Mouse (Mus musculus): ENCODE data around the gene Hipk2. TPM values are rescaled to one million over a fixed set of nuclear protein-coding genes. Genes with fewer than 3 reads are reported as not detected.

Hipk2 gene
- polyA plus RNA-seq, 1 experiment from 2014 or later = 11.0 TPM

DNA sequence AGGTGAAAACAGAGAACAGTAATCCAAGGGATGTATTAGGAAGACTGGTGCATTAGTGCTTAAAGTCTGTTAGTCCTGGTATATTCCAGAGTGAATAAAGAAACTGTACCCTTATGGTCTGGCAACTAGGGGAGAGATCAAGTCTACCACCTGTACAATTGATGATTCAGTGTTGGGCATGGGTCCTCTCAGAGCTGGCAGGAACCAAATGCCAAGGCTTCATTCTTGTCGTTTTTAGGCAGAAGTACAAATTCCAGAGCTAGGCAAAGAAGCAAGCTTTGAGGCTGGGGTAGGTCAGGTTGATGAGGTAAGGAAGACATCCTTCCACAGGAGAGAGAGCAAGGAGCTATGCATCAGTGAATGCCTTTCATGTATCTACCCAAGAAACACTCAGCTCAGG, 35.2 kb downstream of the Hipk2 start:
- no peak overlapping the region for H3K4me2 ChIP-seq (ENCODE audit: low read length)
- ATAC-seq (ENCODE audit: insufficient number of reproducible peaks, insufficient read depth, low FRiP score, low read depth) = no peak
- peaks cover 13 to 44% of the 10 kb centered on the region in 2 experiments for H3K4me1 ChIP-seq (ENCODE audit: control insufficient read depth in 2 of 2, insufficient read depth in 2 of 2, low read length in 2 of 2)
- no peak overlapping the region for H3K9ac ChIP-seq (ENCODE audit: low read length)
- H3K4me3 ChIP-seq (ENCODE audit: control insufficient read depth in 1 of 2, insufficient read depth in 1 of 2, low read depth in 1 of 2, low read length in 2 of 2) = no peak overlapping the region
- H3K27ac ChIP-seq (replicated peaks in 1 of 2; ENCODE audit: control insufficient read depth in 1 of 2, insufficient read depth in 1 of 2, low read depth in 2 of 2, low read length in 2 of 2) = no peak overlapping the region
- 53% methylated on average over 1 of the region's 1 CpGs for WGBS
- H3K9me3 ChIP-seq (ENCODE audit: control insufficient read depth, low read length) = no peaks in the 10 kb centered on the region
- H3K27me3 ChIP-seq (ENCODE audit: control insufficient read depth, insufficient read depth, low read length) = no peaks in the 10 kb centered on the region
- no peaks in the 10 kb centered on the region for H3K36me3 ChIP-seq (ENCODE audit: control insufficient read depth, insufficient read depth, low read length)

DNA sequence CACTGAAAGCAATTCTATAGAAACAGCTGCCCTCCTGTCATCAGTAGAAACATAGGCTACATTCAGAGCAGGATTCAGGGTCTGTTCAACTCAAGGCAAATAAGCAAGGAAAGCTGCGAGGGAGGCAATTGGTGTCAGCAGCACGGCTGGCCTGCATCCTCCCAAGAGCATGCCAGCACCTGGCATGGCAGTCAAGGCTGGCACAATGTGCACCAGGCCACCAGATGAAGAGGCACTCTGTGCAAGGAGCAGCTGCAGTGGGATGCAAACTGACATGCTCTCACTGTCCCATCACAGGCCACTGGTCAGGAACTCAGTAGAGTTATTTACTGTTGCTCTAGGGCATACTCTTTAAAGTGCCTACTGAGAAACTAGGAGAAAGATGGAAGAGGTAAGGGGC, 35.6 kb downstream of the Hipk2 start:
- WGBS = 72% methylated on average over 2 of the region's 2 CpGs
- ATAC-seq (ENCODE audit: insufficient number of reproducible peaks, insufficient read depth, low FRiP score, low read depth) = no peak
- peaks cover 10 to 44% of the 10 kb centered on the region in 2 experiments for H3K4me1 ChIP-seq (ENCODE audit: control insufficient read depth in 2 of 2, insufficient read depth in 2 of 2, low read length in 2 of 2)

GRCm38 (mm10) chr6:38839891-38840290, 36.1 kb downstream of the Hipk2 start:
- Histone ChIP-seq H3K9me3 (ENCODE audit: control insufficient read depth, low read length) (no peaks in the 10 kb centered on the region), H3K36me3 (ENCODE audit: control insufficient read depth, insufficient read depth, low read length) (no peaks in the 10 kb centered on the region), H3K4me3 (ENCODE audit: control insufficient read depth in 1 of 2, insufficient read depth in 1 of 2, low read depth in 1 of 2, low read length in 2 of 2) (no peak overlapping the region), H3K9ac (ENCODE audit: low read length) (no peak overlapping the region), H3K27ac (replicated peaks in 1 of 2; ENCODE audit: control insufficient read depth in 1 of 2, insufficient read depth in 1 of 2, low read depth in 2 of 2, low read length in 2 of 2) (no peak overlapping the region; a peak in 1 of 4 replicates), H3K4me2 (ENCODE audit: low read length) (no peak overlapping the region), H3K4me1 (ENCODE audit: control insufficient read depth in 2 of 2, insufficient read depth in 2 of 2, low read length in 2 of 2) (peaks cover 9 to 44% of the 10 kb centered on the region in 2 experiments), H3K27me3 (ENCODE audit: control insufficient read depth, insufficient read depth, low read length) (no peaks in the 10 kb centered on the region)
- no peak for ATAC-seq (ENCODE audit: insufficient number of reproducible peaks, insufficient read depth, low FRiP score, low read depth)
- 61% methylated on average over 4 of the region's 4 CpGs for WGBS

More for the DNA sequence above, 35.6 kb downstream of the Hipk2 start:
- Histone ChIP-seq H3K4me2 (ENCODE audit: low read length) (no peak overlapping the region), H3K9ac (ENCODE audit: low read length) (no peak overlapping the region), H3K4me3 (ENCODE audit: control insufficient read depth in 1 of 2, insufficient read depth in 1 of 2, low read depth in 1 of 2, low read length in 2 of 2) (no peak overlapping the region), H3K9me3 (ENCODE audit: control insufficient read depth, low read length) (no peaks in the 10 kb centered on the region), H3K27me3 (ENCODE audit: control insufficient read depth, insufficient read depth, low read length) (no peaks in the 10 kb centered on the region), H3K27ac (replicated peaks in 1 of 2; ENCODE audit: control insufficient read depth in 1 of 2, insufficient read depth in 1 of 2, low read depth in 2 of 2, low read length in 2 of 2) (no peak overlapping the region), H3K36me3 (ENCODE audit: control insufficient read depth, insufficient read depth, low read length) (no peaks in the 10 kb centered on the region)

- H3K4me3 ChIP-seq (ENCODE audit: control insufficient read depth in 1 of 2, insufficient read depth in 1 of 2, low read depth in 1 of 2, low read length in 2 of 2) = no peak overlapping the region
- no peaks in the 10 kb centered on the region for H3K9me3 ChIP-seq (ENCODE audit: control insufficient read depth, low read length)
- H3K4me1 ChIP-seq (ENCODE audit: control insufficient read depth in 2 of 2, insufficient read depth in 2 of 2, low read length in 2 of 2) = peaks cover 12 to 44% of the 10 kb centered on the region in 2 experiments
- no peak overlapping the region for H3K4me2 ChIP-seq (ENCODE audit: low read length)
- ATAC-seq (ENCODE audit: insufficient number of reproducible peaks, insufficient read depth, low FRiP score, low read depth) = no peak
- H3K27me3 ChIP-seq (ENCODE audit: control insufficient read depth, insufficient read depth, low read length) = no peaks in the 10 kb centered on the region
- H3K27ac ChIP-seq (replicated peaks in 1 of 2; ENCODE audit: control insufficient read depth in 1 of 2, insufficient read depth in 1 of 2, low read depth in 2 of 2, low read length in 2 of 2) = no peak overlapping the region
- peak overlapping the region; percentile 4; the same call in 1 of the 2 replicates for H3K9ac ChIP-seq (ENCODE audit: low read length)
- H3K36me3 ChIP-seq (ENCODE audit: control insufficient read depth, insufficient read depth, low read length) = no peaks in the 10 kb centered on the region
- WGBS = 48% methylated on average over 4 of the region's 4 CpGs
Measured at GRCm38 (mm10) chr6:38838061-38838460, 37.9 kb downstream of the Hipk2 start.

- ATAC-seq (ENCODE audit: insufficient number of reproducible peaks, insufficient read depth, low FRiP score, low read depth) = no peak
- Histone ChIP-seq H3K27me3 (ENCODE audit: control insufficient read depth, insufficient read depth, low read length) (no peaks in the 10 kb centered on the region), H3K4me1 (ENCODE audit: control insufficient read depth in 2 of 2, insufficient read depth in 2 of 2, low read length in 2 of 2) (peaks cover 11 to 43% of the 10 kb centered on the region in 2 experiments), H3K36me3 (ENCODE audit: control insufficient read depth, insufficient read depth, low read length) (no peaks in the 10 kb centered on the region), H3K27ac (replicated peaks in 1 of 2; ENCODE audit: control insufficient read depth in 1 of 2, insufficient read depth in 1 of 2, low read depth in 2 of 2, low read length in 2 of 2) (peak overlapping the region in 1 of 2 experiments; percentile 55; a peak in 2 of 4 replicates), H3K9me3 (ENCODE audit: control insufficient read depth, low read length) (no peaks in the 10 kb centered on the region), H3K4me3 (ENCODE audit: control insufficient read depth in 1 of 2, insufficient read depth in 1 of 2, low read depth in 1 of 2, low read length in 2 of 2) (no peak overlapping the region), H3K9ac (ENCODE audit: low read length) (no peak overlapping the region), H3K4me2 (ENCODE audit: low read length) (no peak overlapping the region; the same call in 1 of the 2 replicates)
- 11% methylated on average over 1 of the region's 1 CpGs for WGBS
Measured at GRCm38 (mm10) chr6:38835217-38835616, 40.7 kb downstream of the Hipk2 start.

DNA sequence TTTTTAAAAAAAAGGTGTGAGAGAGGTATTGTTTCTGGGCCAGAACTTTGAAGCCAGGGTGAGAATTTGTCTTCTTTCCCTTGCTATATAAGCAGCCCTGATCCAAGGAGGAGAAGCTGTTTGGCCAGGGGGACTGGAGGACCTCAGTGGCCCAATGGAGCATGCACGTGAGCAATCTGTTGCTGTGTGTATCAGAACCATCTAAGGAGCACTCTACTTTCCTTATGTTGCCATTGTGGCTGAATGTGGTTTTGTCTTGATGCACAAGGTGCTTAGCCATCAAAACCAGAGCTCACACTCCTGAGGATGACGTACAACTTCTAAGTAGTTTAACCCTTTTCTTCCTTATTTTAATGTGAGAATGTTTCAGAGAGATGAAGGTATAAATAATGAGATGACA, 41.2 kb downstream of the Hipk2 start:
- H3K27ac ChIP-seq (replicated peaks in 1 of 2; ENCODE audit: control insufficient read depth in 1 of 2, insufficient read depth in 1 of 2, low read depth in 2 of 2, low read length in 2 of 2) = 0 out of 4 replicates have a peak overlapping the region, but pooled peaks of 1 of the 2 experiments have one; percentile 55
- H3K27me3 ChIP-seq (ENCODE audit: control insufficient read depth, insufficient read depth, low read length) = no peaks in the 10 kb centered on the region
- ATAC-seq (ENCODE audit: insufficient number of reproducible peaks, insufficient read depth, low FRiP score, low read depth) = no peak
- H3K4me2 ChIP-seq (ENCODE audit: low read length) = no peak overlapping the region
- H3K36me3 ChIP-seq (ENCODE audit: control insufficient read depth, insufficient read depth, low read length) = no peaks in the 10 kb centered on the region
- no peak overlapping the region for H3K4me3 ChIP-seq (ENCODE audit: control insufficient read depth in 1 of 2, insufficient read depth in 1 of 2, low read depth in 1 of 2, low read length in 2 of 2)
- H3K9me3 ChIP-seq (ENCODE audit: control insufficient read depth, low read length) = no peaks in the 10 kb centered on the region
- no peak overlapping the region for H3K9ac ChIP-seq (ENCODE audit: low read length)
- H3K4me1 ChIP-seq (ENCODE audit: control insufficient read depth in 2 of 2, insufficient read depth in 2 of 2, low read length in 2 of 2) = peaks cover 11 to 40% of the 10 kb centered on the region in 2 experiments
- 69% methylated on average over 2 of the region's 2 CpGs for WGBS

GRCm38 (mm10) chr6:38833721-38834120, 42.2 kb downstream of the Hipk2 start:
- Histone ChIP-seq H3K4me1 (ENCODE audit: control insufficient read depth in 2 of 2, insufficient read depth in 2 of 2, low read length in 2 of 2) (peaks cover 11 to 40% of the 10 kb centered on the region in 2 experiments), H3K9ac (ENCODE audit: low read length) (no peak overlapping the region), H3K27me3 (ENCODE audit: control insufficient read depth, insufficient read depth, low read length) (no peaks in the 10 kb centered on the region), H3K27ac (replicated peaks in 1 of 2; ENCODE audit: control insufficient read depth in 1 of 2, insufficient read depth in 1 of 2, low read depth in 2 of 2, low read length in 2 of 2) (no peak overlapping the region), H3K36me3 (ENCODE audit: control insufficient read depth, insufficient read depth, low read length) (no peaks in the 10 kb centered on the region), H3K4me2 (ENCODE audit: low read length) (no peak overlapping the region), H3K4me3 (ENCODE audit: control insufficient read depth in 1 of 2, insufficient read depth in 1 of 2, low read depth in 1 of 2, low read length in 2 of 2) (no peak overlapping the region), H3K9me3 (ENCODE audit: control insufficient read depth, low read length) (no peaks in the 10 kb centered on the region)
- no peak for ATAC-seq (ENCODE audit: insufficient number of reproducible peaks, insufficient read depth, low FRiP score, low read depth)
- 85% methylated on average over 3 of the region's 3 CpGs for WGBS

GRCm38 (mm10) chr6:38829452-38829851, 46.5 kb downstream of the Hipk2 start:
- Histone ChIP-seq H3K36me3 (ENCODE audit: control insufficient read depth, insufficient read depth, low read length) (no peaks in the 10 kb centered on the region), H3K9ac (ENCODE audit: low read length) (no peak overlapping the region), H3K4me1 (ENCODE audit: control insufficient read depth in 2 of 2, insufficient read depth in 2 of 2, low read length in 2 of 2) (peaks cover 4 to 25% of the 10 kb centered on the region in 2 experiments; a peak in 3 of 4 replicates), H3K27ac (replicated peaks in 1 of 2; ENCODE audit: control insufficient read depth in 1 of 2, insufficient read depth in 1 of 2, low read depth in 2 of 2, low read length in 2 of 2) (no peak overlapping the region), H3K4me2 (ENCODE audit: low read length) (no peak overlapping the region), H3K27me3 (ENCODE audit: control insufficient read depth, insufficient read depth, low read length) (no peaks in the 10 kb centered on the region), H3K9me3 (ENCODE audit: control insufficient read depth, low read length) (no peaks in the 10 kb centered on the region), H3K4me3 (ENCODE audit: control insufficient read depth in 1 of 2, insufficient read depth in 1 of 2, low read depth in 1 of 2, low read length in 2 of 2) (no peak overlapping the region)
- WGBS = 54% methylated on average over 3 of the region's 3 CpGs
- no peak for ATAC-seq (ENCODE audit: insufficient number of reproducible peaks, insufficient read depth, low FRiP score, low read depth)
